31 mouse cellular contexts compared by ENCODE assay signal in the genomic region with DNA sequence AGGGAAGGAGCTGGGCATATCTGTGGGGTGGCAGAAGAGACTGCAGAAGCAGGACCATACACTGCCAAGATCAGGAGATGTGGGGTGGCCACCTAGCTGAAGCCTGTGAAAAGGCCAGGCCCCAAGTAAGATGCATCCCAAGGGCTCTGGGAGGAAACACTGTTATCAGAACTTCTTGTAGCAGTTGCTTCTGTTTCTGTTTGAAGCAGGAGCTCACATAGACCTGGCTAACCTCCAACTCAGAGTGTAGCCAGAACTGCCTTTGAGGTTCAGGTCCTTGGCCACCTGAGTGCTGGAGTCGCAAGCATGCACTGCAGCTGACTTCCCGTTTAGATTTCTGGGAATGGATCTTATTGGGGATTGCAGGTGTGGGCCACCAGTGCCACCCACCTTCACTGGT. TPM values are rescaled to one million over a fixed set of nuclear protein-coding genes. Genes with fewer than 3 reads are reported as not detected.
DNase-seq lines count a peak whose midpoint lies in the region; ATAC-seq and TF ChIP-seq lines count a peak whose summit lies in the region.
"Had no signal": no experiment of that assay in that cellular context is flagged by ENCODE, and none has a peak within 500 bp of the region (broad histone marks: within the 10 kb centered on the region; RNA-seq: fewer than 3 reads in every experiment).

No protein-coding gene starts in this region.

- no peak for TF ChIP-seq EP300 in lung, postnatal 0 days (IDR thresholded peaks at IDR 0.05)
- TF ChIP-seq EP300 in stomach, postnatal 0 days (optimal IDR thresholded peaks at IDR 0.05), result no peak

- intact Hi-C loops in left cerebral cortex, postnatal 4 days (cut with DNase I), result no loop called here

- no peak for ATAC-seq in lung, postnatal 0 days
- ATAC-seq in common myeloid progenitor, adult 5-6 weeks (replicated peaks; ENCODE audit: low read depth, poor library complexity, severe bottlenecking), result 0 out of 2 replicates have a peak, but pooled peaks have one; percentile 23
- peak; percentile 47 for ATAC-seq in megakaryocyte progenitor cell, adult 5-6 weeks (replicated peaks; ENCODE audit: poor library complexity)
- ATAC-seq in stomach, postnatal 0 days (ENCODE audit: low FRiP score, low TSS enrichment), result no peak
- ATAC-seq: activated CD4-positive, CD25-positive, alpha-beta regulatory T cell, adult 4 months; forebrain, embryonic 14.5 days; forebrain, postnatal 0 days; hindbrain, embryonic 16.5 days had no signal

- WGBS in lung, postnatal 0 days, result 70% methylated on average over 2 of the region's 2 CpGs
- WGBS in lung, adult 2 months, result 49% methylated on average over 2 of the region's 2 CpGs
- 68% methylated on average over 2 of the region's 2 CpGs for WGBS in stomach, postnatal 0 days

- H3K4me3 ChIP-seq in lung, postnatal 0 days (ENCODE audit: low read depth, low read length), result no peak overlapping the region
- H3K4me3 ChIP-seq in lung, adult 2 months (replicated peaks; ENCODE audit: extremely low read depth, low read depth, low read length), result no peak overlapping the region
- H3K4me3 ChIP-seq in stomach, postnatal 0 days (ENCODE audit: low read depth, low read length), result no peak overlapping the region
- H3K4me3 ChIP-seq: embryonic facial prominence, embryonic 12.5 days; embryonic facial prominence, embryonic 15.5 days; gastrocnemius, adult 2 months; heart, embryonic 12.5 days; heart, embryonic 15.5 days; hindbrain, embryonic 10.5 days; hindbrain, embryonic 13.5 days had no signal

- H3K4me2 ChIP-seq in lung, postnatal 0 days (replicated peaks; ENCODE audit: low read depth, low read length), result no peak overlapping the region
- H3K4me2 ChIP-seq in stomach, postnatal 0 days (replicated peaks; ENCODE audit: low read depth), result no peak overlapping the region
- H3K4me2 ChIP-seq: embryonic facial prominence, embryonic 12.5 days; embryonic facial prominence, embryonic 15.5 days; heart, embryonic 12.5 days; heart, embryonic 15.5 days; hindbrain, embryonic 13.5 days had no signal

- H3K9me3 ChIP-seq in lung, postnatal 0 days (ENCODE audit: low read length), result no peaks in the 10 kb centered on the region
- no peaks in the 10 kb centered on the region for H3K9me3 ChIP-seq in stomach, postnatal 0 days (ENCODE audit: control insufficient read depth, low read length)
- H3K9me3 ChIP-seq: embryonic facial prominence, embryonic 12.5 days; embryonic facial prominence, embryonic 15.5 days; G1E; heart, embryonic 12.5 days; heart, embryonic 15.5 days; hindbrain, embryonic 10.5 days; hindbrain, embryonic 13.5 days had no signal

- H3K4me1 ChIP-seq in lung, postnatal 0 days (ENCODE audit: insufficient read depth, low read depth, low read length), result no peaks in the 10 kb centered on the region
- no peaks in the 10 kb centered on the region for H3K4me1 ChIP-seq in lung, adult 2 months (ENCODE audit: control insufficient read depth, insufficient read depth, low read length)
- H3K4me1 ChIP-seq in stomach, postnatal 0 days (replicated peaks; ENCODE audit: control insufficient read depth, insufficient read depth), result no peaks in the 10 kb centered on the region
- H3K4me1 ChIP-seq: embryonic facial prominence, embryonic 12.5 days; hindbrain, embryonic 13.5 days had no signal

- DNase-seq in lung, postnatal 0 days (ENCODE audit: low spot score), result peak; percentile 43
- DNase-seq in lung, adult 2 months, result no peak
- DNase-seq in stomach, postnatal 0 days (ENCODE audit: low spot score), result peak; percentile 23
- DNase-seq in left cerebral cortex, adult 8-10 months (ENCODE audit: low spot score in 2 of 2), result no peak
- DNase-seq in ovary, postnatal 36 days (ENCODE audit: low spot score), result no peak
- DNase-seq in left cerebral cortex, postnatal 4 days, result no peak
- DNase-seq: adrenal gland, adult 8-10 months; adrenal gland, postnatal 25 days; B cell, adult 2 months; cerebellum, adult 18-20 months; cerebellum, adult 9-11 months; cerebellum, postnatal 25 days; forebrain, postnatal 0 days; gastrocnemius, adult 2 months; gastrocnemius, postnatal 14 days; heart, adult 18-20 months; heart, postnatal 10 days; heart, postnatal 36 days had no signal

- no peak for TF ChIP-seq POLR2A in lung, adult 2 months (IDR thresholded peaks at IDR 0.05; ENCODE audit: borderline replicate concordance, extremely low read depth, low read depth, low read length)

- H3K27ac ChIP-seq in lung, postnatal 0 days (ENCODE audit: low read length), result no peak overlapping the region
- H3K27ac ChIP-seq in stomach, postnatal 0 days (replicated peaks), result no peak overlapping the region
- H3K27ac ChIP-seq: embryonic facial prominence, embryonic 12.5 days; embryonic facial prominence, embryonic 15.5 days; gastrocnemius, adult 2 months; heart, embryonic 15.5 days; hindbrain, embryonic 10.5 days; hindbrain, embryonic 13.5 days had no signal

- H3K9ac ChIP-seq in lung, postnatal 0 days (replicated peaks; ENCODE audit: low read depth), result no peak overlapping the region
- H3K9ac ChIP-seq in stomach, postnatal 0 days (ENCODE audit: low read length), result no peak overlapping the region
- H3K9ac ChIP-seq: embryonic facial prominence, embryonic 12.5 days; embryonic facial prominence, embryonic 15.5 days; forebrain, postnatal 0 days; heart, embryonic 12.5 days; heart, embryonic 15.5 days; hindbrain, embryonic 13.5 days had no signal

- no peaks in the 10 kb centered on the region for H3K36me3 ChIP-seq in lung, postnatal 0 days (ENCODE audit: insufficient read depth, low read length)
- H3K36me3 ChIP-seq in stomach, postnatal 0 days (ENCODE audit: control insufficient read depth, insufficient read depth, low read length), result no peaks in the 10 kb centered on the region
- H3K36me3 ChIP-seq: embryonic facial prominence, embryonic 12.5 days had no signal

- no peaks in the 10 kb centered on the region for H3K27me3 ChIP-seq in lung, postnatal 0 days (replicated peaks; ENCODE audit: insufficient read depth, low read length)
- H3K27me3 ChIP-seq in stomach, postnatal 0 days (ENCODE audit: control insufficient read depth, insufficient read depth, low read length), result no peaks in the 10 kb centered on the region
- H3K27me3 ChIP-seq: CH12.LX; embryonic facial prominence, embryonic 12.5 days; embryonic facial prominence, embryonic 15.5 days; heart, embryonic 12.5 days; heart, embryonic 15.5 days; hindbrain, embryonic 13.5 days had no signal

- TF ChIP-seq CTCF in lung, postnatal 0 days (IDR thresholded peaks at IDR 0.05), result no peak
- no peak for TF ChIP-seq CTCF in lung, adult 2 months (IDR thresholded peaks at IDR 0.05; ENCODE audit: insufficient read depth, low read length)
- TF ChIP-seq CTCF in stomach, postnatal 0 days (IDR thresholded peaks at IDR 0.05; ENCODE audit: low read depth), result no peak

RNA-seq across cellular contexts. Expression of a gene that starts 5.7 kb away (rescaled TPM):
- polyA plus RNA-seq in lung, postnatal 0 days (2015; fragmentation: Nextera tagmentation; extraction: Ambion mirVana), result 55.3 and 60.4 TPM in 2 replicates
- polyA plus RNA-seq in lung, adult 2 months (2012; rRNA removed), result 13.9 and 17.1 TPM in 2 replicates
- total RNA-seq in common myeloid progenitor, adult 5-6 weeks (2017), result 61.5 and 70.9 TPM in 2 replicates
- total RNA-seq in megakaryocyte progenitor cell, adult 5-6 weeks (2015), result 64.7 and 66.5 TPM in 2 replicates
- 64.0 and 69.7 TPM in 2 replicates for total RNA-seq in megakaryocyte progenitor cell, adult 5-6 weeks (2017)
- 52.6 and 53.8 TPM in 2 replicates for polyA plus RNA-seq in stomach, postnatal 0 days (2015; fragmentation: Nextera tagmentation; extraction: Ambion mirVana)
- 10 to 100 TPM; 40.1 to 43.4 (median 41.4) TPM for total RNA-seq in left cerebral cortex, adult 8-10 months (2022)
- total RNA-seq in left cerebral cortex, postnatal 4 days (2021), result 10 to 100 TPM; 69.2 to 70.6 TPM

RNA-seq across cellular contexts. Expression of a gene that starts 43.6 kb away (rescaled TPM):
- 17.0 and 23.6 TPM in 2 replicates for polyA plus RNA-seq in lung, postnatal 0 days (2015; fragmentation: Nextera tagmentation; extraction: Ambion mirVana)
- 13.8 and 16.9 TPM in 2 replicates for polyA plus RNA-seq in lung, adult 2 months (2012; rRNA removed)
- 23.2 and 26.9 TPM in 2 replicates for total RNA-seq in common myeloid progenitor, adult 5-6 weeks (2017)
- total RNA-seq in megakaryocyte progenitor cell, adult 5-6 weeks (2015), result 13.9 and 14.3 TPM in 2 replicates
- 18.7 and 29.3 TPM in 2 replicates for total RNA-seq in megakaryocyte progenitor cell, adult 5-6 weeks (2017)
- 11.2 and 11.4 TPM in 2 replicates for polyA plus RNA-seq in stomach, postnatal 0 days (2015; fragmentation: Nextera tagmentation; extraction: Ambion mirVana)
- total RNA-seq in left cerebral cortex, adult 8-10 months (2022), result 10 to 100 TPM; 18.9 to 24.7 (median 20.2) TPM
- 10 to 100 TPM; 35.2 to 36.0 TPM for total RNA-seq in left cerebral cortex, postnatal 4 days (2021)

RNA-seq across cellular contexts. Expression of a gene that starts 56.4 kb away (rescaled TPM):
- polyA plus RNA-seq in lung, postnatal 0 days (2015; fragmentation: Nextera tagmentation; extraction: Ambion mirVana), result 32.1 and 39.7 TPM in 2 replicates
- polyA plus RNA-seq in lung, adult 2 months (2012; rRNA removed), result 5.0 and 10.3 TPM in 2 replicates
- 30.2 and 45.8 TPM in 2 replicates for total RNA-seq in common myeloid progenitor, adult 5-6 weeks (2017)
- total RNA-seq in megakaryocyte progenitor cell, adult 5-6 weeks (2015), result 40.5 and 42.1 TPM in 2 replicates
- 34.1 and 72.2 TPM in 2 replicates for total RNA-seq in megakaryocyte progenitor cell, adult 5-6 weeks (2017)
- 23.9 and 24.0 TPM in 2 replicates for polyA plus RNA-seq in stomach, postnatal 0 days (2015; fragmentation: Nextera tagmentation; extraction: Ambion mirVana)
- total RNA-seq in left cerebral cortex, adult 8-10 months (2022), result 10 to 100 TPM; 15.7 to 22.4 (median 20.4) TPM
- 10 to 100 TPM; 16.8 to 19.1 TPM for total RNA-seq in left cerebral cortex, postnatal 4 days (2021)

Comparison
In these comparisons a context has a peak if more than half of its experiments do, and no peak if none do; other contexts are left out.
1. DNase-seq: peak in lung, postnatal 0 days (single experiment) and stomach, postnatal 0 days (single experiment); none in lung, adult 2 months (single experiment), left cerebral cortex, adult 8-10 months (0 of 2), ovary, postnatal 36 days (single experiment) and left cerebral cortex, postnatal 4 days (single experiment).
2. ATAC-seq: peak in common myeloid progenitor, adult 5-6 weeks (single experiment) and megakaryocyte progenitor cell, adult 5-6 weeks (single experiment); none in lung, postnatal 0 days (single experiment) and stomach, postnatal 0 days (single experiment).